Mouse (Mus musculus) kidney, postnatal 4 days (tissue): Measurements from ENCODE around the gene Siah1b.

Experiments used
- DNase-seq, 2 experiments: peaks; one replicate each; pipeline ENCODE4 v3.0.0; 2021; ENCODE audit warnings: mixed read lengths in 2 of 2

Siah1b gene

GRCm38 (mm10) chrX:164027607-164028289 is 48.5 kb downstream of the Siah1b start, which contains the start of gene Car5b:
Gene Car5b, minus strand, starts transcription at chrX:164027997.
- peak; percentile 93 to 96 for DNase-seq
